Mouse (Mus musculus) forebrain, postnatal 0 days (tissue): ENCODE results near the gene Upf2. TPM values are rescaled to one million over a fixed set of nuclear protein-coding genes. Genes with fewer than 3 reads are reported as not detected.
"Not testable (repeated sequence)": the region's sequence is repeated elsewhere in the genome, so short reads cannot be mapped to it uniquely, and the experiment has no call there.

Source experiments
- ATAC-seq: fragments of 200-750 bp; cut with Nextera tagmentation; 2 replicates; pipeline ENCODE4 v1.8.0; 2017; ENCODE audit warnings: mild to moderate bottlenecking, moderate library complexity
- DNase-seq: peaks from one replicate; pipeline ENCODE4 v3.0.0-alpha.2; 2015
- H3K27ac ChIP-seq: fragments of 300-500 bp; sonication (generic); 2 replicates; pipeline ENCODE4 v1.5.1; 2014; ENCODE audit warnings: low read depth, mild to moderate bottlenecking, antibody characterized with exemption, low read length, moderate library complexity, mixed read lengths
- H3K27me3 ChIP-seq: fragments of 300-500 bp; sonication (generic); 2 replicates; pipeline ENCODE4 v1.6.1; 2014; ENCODE audit warnings: mild to moderate bottlenecking, low read length, mixed read lengths; ENCODE audit not compliant: insufficient read depth
- H3K36me3 ChIP-seq: fragments of 300-500 bp; sonication (generic); 2 replicates; pipeline ENCODE4 v1.6.1; 2014; ENCODE audit warnings: mild to moderate bottlenecking, moderate library complexity; ENCODE audit not compliant: insufficient read depth
- H3K4me1 ChIP-seq: fragments of 300-500 bp; sonication (generic); 2 replicates; pipeline ENCODE4 v1.6.1; 2014; ENCODE audit warnings: antibody characterized with exemption; ENCODE audit not compliant: insufficient read depth
- H3K4me2 ChIP-seq: fragments of 300-500 bp; sonication (generic); 2 replicates; pipeline ENCODE4 v1.6.1; 2014; ENCODE audit warnings: low read depth, mild to moderate bottlenecking, moderate library complexity
- H3K4me3 ChIP-seq: fragments of 300-500 bp; sonication (generic); 2 replicates; pipeline ENCODE4 v1.5.1; 2014; ENCODE audit warnings: low read depth, low read length, mixed read lengths
- H3K9ac ChIP-seq: fragments of 300-500 bp; sonication (generic); 2 replicates; pipeline ENCODE4 v1.6.1; 2014; ENCODE audit warnings: mild to moderate bottlenecking
- H3K9me3 ChIP-seq: fragments of 300-500 bp; sonication (generic); 2 replicates; pipeline ENCODE4 v1.6.1; 2016; ENCODE audit warnings: low read length
- CTCF ChIP-seq: sonication (generic); IDR thresholded peaks from 2 replicates; pipeline ENCODE4 v1.5.1; 2016; ENCODE audit warnings: antibody characterized with exemption, control low read depth, low read depth
- WGBS: fragments of 180-500 bp; shearing (Covaris S2); extraction: QIAGEN DNeasy Blood & Tissue Kit; methylation state at CpG from one replicate; pipeline ENCODE4 v1.1.7; 2014; 5-methylcytosine and 5-hydroxymethylcytosine counted together
- polyA plus RNA-seq: library from polyadenylated mRNA; unstranded; fragments of >200 nt; fragmentation: Nextera tagmentation; extraction: Ambion mirVana; gene quantifications from 2 replicates; pipeline ENCODE4 v1.2.1, GENCODE M21; 2015
- total RNA-seq: library from RNA; depleted of rRNA; stranded (reverse); fragments of >200 nt; gene quantifications from 2 replicates; pipeline ENCODE4 v1.2.3, GENCODE M21; 2014

The Upf2 gene
- total and polyA plus RNA-seq, 2 experiments from 2014 or later = 4.1 to 11.1 TPM

GRCm38 (mm10) chr2:5965972-5966371 lies 14.7 kb downstream of the Upf2 start:
- no peak overlapping the region for H3K27ac ChIP-seq
- H3K9ac ChIP-seq = no peak overlapping the region
- H3K4me2 ChIP-seq = no peak overlapping the region
- TF ChIP-seq CTCF = no peak
- H3K4me3 ChIP-seq = no peak overlapping the region
- DNase-seq = no peak
- WGBS = 96% methylated on average over 3 of the region's 3 CpGs
- H3K27me3 ChIP-seq = no peaks in the 10 kb centered on the region
- ATAC-seq = no peak
- no peaks in the 10 kb centered on the region for H3K9me3 ChIP-seq
- H3K36me3 ChIP-seq = peaks cover 13% of the 10 kb centered on the region
- no peaks in the 10 kb centered on the region for H3K4me1 ChIP-seq

GRCm38 (mm10) chr2:5970629-5971028 lies 19.4 kb downstream of the Upf2 start:
- not testable (repeated sequence) for H3K4me3 ChIP-seq, H3K9ac ChIP-seq, H3K4me1 ChIP-seq, H3K36me3 ChIP-seq, H3K27me3 ChIP-seq, H3K27ac ChIP-seq, DNase-seq, H3K4me2 ChIP-seq, H3K9me3 ChIP-seq, ATAC-seq
- WGBS = 95% methylated on average over 3 of the region's 3 CpGs

GRCm38 (mm10) chr2:5977532-5977931 lies 26.3 kb downstream of the Upf2 start:
- DNase-seq (no peak), ATAC-seq (no peak)
- WGBS = 93% methylated on average over 4 of the region's 4 CpGs
- H3K9ac ChIP-seq = no peak overlapping the region
- no peak overlapping the region for H3K4me2 ChIP-seq
- H3K4me1 ChIP-seq = no peaks in the 10 kb centered on the region
- no peaks in the 10 kb centered on the region for H3K9me3 ChIP-seq
- peaks cover 10% of the 10 kb centered on the region for H3K36me3 ChIP-seq
- no peak overlapping the region for H3K27ac ChIP-seq
- no peak overlapping the region for H3K4me3 ChIP-seq
- H3K27me3 ChIP-seq = no peaks in the 10 kb centered on the region
- no peak for TF ChIP-seq CTCF

GRCm38 (mm10) chr2:5995538-5995937 lies 44.3 kb downstream of the Upf2 start:
- H3K9ac ChIP-seq = no peak overlapping the region
- no peaks in the 10 kb centered on the region for H3K9me3 ChIP-seq
- no peaks in the 10 kb centered on the region for H3K36me3 ChIP-seq
- H3K4me2 ChIP-seq = no peak overlapping the region
- WGBS = 19% methylated on average over 5 of the region's 5 CpGs
- ATAC-seq (no peak), DNase-seq (peak; percentile 79)
- peak; percentile 66 for TF ChIP-seq CTCF
- no peak overlapping the region for H3K4me3 ChIP-seq
- H3K27ac ChIP-seq = no peak overlapping the region
- no peaks in the 10 kb centered on the region for H3K27me3 ChIP-seq
- no peaks in the 10 kb centered on the region for H3K4me1 ChIP-seq

- no peak overlapping the region for H3K4me2 ChIP-seq
- TF ChIP-seq CTCF = no peak
- no peak overlapping the region for H3K4me3 ChIP-seq
- no peaks in the 10 kb centered on the region for H3K4me1 ChIP-seq
- DNase-seq (no peak), ATAC-seq (no peak)
- H3K9ac ChIP-seq = no peak overlapping the region
- H3K36me3 ChIP-seq = no peaks in the 10 kb centered on the region
- H3K27ac ChIP-seq = no peak overlapping the region
- no peaks in the 10 kb centered on the region for H3K9me3 ChIP-seq
- H3K27me3 ChIP-seq = no peaks in the 10 kb centered on the region
- 90% methylated on average over 3 of the region's 3 CpGs for WGBS
These were observed 52.7 kb downstream of the Upf2 start for GRCm38 (mm10) chr2:6003949-6004348.

GRCm38 (mm10) chr2:6014532-6014931 lies 63.3 kb downstream of the Upf2 start:
- H3K27ac ChIP-seq = no peak overlapping the region
- DNase-seq = no peak
- WGBS = 88% methylated on average over 5 of the region's 5 CpGs
- H3K27me3 ChIP-seq = no peaks in the 10 kb centered on the region
- no peak for ATAC-seq
- no peak overlapping the region for H3K9ac ChIP-seq
- no peak for TF ChIP-seq CTCF
- H3K4me2 ChIP-seq = no peak overlapping the region
- H3K4me3 ChIP-seq = no peak overlapping the region
- H3K4me1 ChIP-seq = no peaks in the 10 kb centered on the region
- H3K9me3 ChIP-seq = no peaks in the 10 kb centered on the region
- H3K36me3 ChIP-seq = peaks cover 11% of the 10 kb centered on the region; the same call in 1 of the 2 replicates

GRCm38 (mm10) chr2:6015182-6015581 lies 63.9 kb downstream of the Upf2 start:
- not testable (repeated sequence) for H3K4me2 ChIP-seq, DNase-seq, H3K27ac ChIP-seq, H3K4me3 ChIP-seq, H3K27me3 ChIP-seq, H3K4me1 ChIP-seq, H3K9me3 ChIP-seq, H3K9ac ChIP-seq, ATAC-seq
- 86% methylated on average over 6 of the region's 6 CpGs for WGBS
- peaks cover 16% of the 10 kb centered on the region for H3K36me3 ChIP-seq

GRCm38 (mm10) chr2:6020570-6020969 lies 69.3 kb downstream of the Upf2 start:
- DNase-seq (no peak), ATAC-seq (no peak)
- Histone ChIP-seq H3K9me3 (no peaks in the 10 kb centered on the region), H3K9ac (no peak overlapping the region), H3K27me3 (no peaks in the 10 kb centered on the region), H3K4me3 (no peak overlapping the region), H3K27ac (no peak overlapping the region), H3K4me1 (no peaks in the 10 kb centered on the region), H3K4me2 (no peak overlapping the region), H3K36me3 (peaks cover 15% of the 10 kb centered on the region)
- no peak for TF ChIP-seq CTCF
